Mouse (Mus musculus): ENCODE data around the gene Teddm2.

- no peak for TF ChIP-seq CTCF (IDR thresholded peaks at IDR 0.05; ENCODE audit: borderline replicate concordance, control insufficient read depth, extremely low read depth, insufficient read depth, low read length, poor library complexity)
- TF ChIP-seq POLR2A (IDR thresholded peaks at IDR 0.05; ENCODE audit: control insufficient read depth, extremely low read depth, insufficient read depth, low read length, poor library complexity) = no peak
Observed at GRCm38 (mm10) chr1:153890121-153890520, 9.9 kb downstream of the Teddm2 start.

All from thymus, adult 2 months (tissue).